Mouse (Mus musculus) ES-Bruce4 (cell line): ENCODE results near the gene Olfr301.

Experiments
- CTCF ChIP-seq: IDR thresholded peaks from one replicate; pipeline ENCODE4 v1.8.1; 2011; ENCODE audit warnings: low read depth, low read length
- EP300 ChIP-seq: IDR thresholded peaks from 2 replicates; pipeline ENCODE4 v1.6.1; 2011; ENCODE audit warnings: low read depth, low read length; ENCODE audit not compliant: insufficient read depth
- POLR2A ChIP-seq: IDR thresholded peaks from one replicate; pipeline ENCODE4 v1.8.1; 2011; ENCODE audit warnings: low read length; ENCODE audit not compliant: insufficient read depth

DNA sequence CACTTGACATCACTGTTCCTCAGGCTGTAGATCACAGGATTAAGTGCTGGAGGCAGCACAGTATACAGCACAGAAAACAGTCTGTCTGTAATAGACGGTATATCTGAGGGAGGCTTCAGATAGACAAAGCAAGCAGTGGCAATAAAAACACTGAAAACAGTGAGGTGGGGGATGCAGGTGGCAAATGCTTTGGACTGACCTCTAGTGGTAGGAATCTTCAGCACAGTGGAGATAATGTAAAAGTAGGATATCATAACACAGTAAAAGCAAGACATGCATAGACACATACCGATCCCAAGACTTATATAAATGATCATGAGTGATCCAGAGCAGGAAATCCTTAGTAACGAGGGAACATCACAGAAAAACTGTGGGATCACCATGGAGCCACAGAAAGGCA, 17.9 kb upstream of the Olfr301 start:
- TF ChIP-seq EP300 (no peak), CTCF (no peak), POLR2A (no peak)
